Mouse (Mus musculus) olfactory bulb, adult 2 months (tissue): ENCODE measurements around the gene Tatdn3. TPM values are rescaled to one million over a fixed set of nuclear protein-coding genes. Genes with fewer than 3 reads are reported as not detected.

Experiments used
- H3K27ac ChIP-seq: fragments of 200-500 bp; 2 replicates; pipeline ENCODE4 v1.5.1; 2012; ENCODE audit warnings: low read depth, low read length; ENCODE audit not compliant: insufficient read depth
- H3K4me1 ChIP-seq: fragments of 200-500 bp; 2 replicates; pipeline ENCODE4 v1.6.1; 2012; ENCODE audit warnings: low read length; ENCODE audit not compliant: control insufficient read depth, insufficient read depth
- H3K4me3 ChIP-seq: fragments of 200-500 bp; 2 replicates; pipeline ENCODE4 v1.5.1; 2012; ENCODE audit warnings: mild to moderate bottlenecking, low read depth, low read length, moderate library complexity; ENCODE audit not compliant: insufficient read depth
- CTCF ChIP-seq: fragments of 200-500 bp; IDR thresholded peaks from 2 replicates; pipeline ENCODE4 v1.5.1; 2012; ENCODE audit warnings: low read depth, mild to moderate bottlenecking, low read length, moderate library complexity; ENCODE audit not compliant: insufficient read depth
- POLR2A ChIP-seq: fragments of 200-500 bp; IDR thresholded peaks from 2 replicates; pipeline ENCODE4 v1.6.1; 2012; ENCODE audit warnings: mild to moderate bottlenecking, low read depth, low read length, moderate library complexity; ENCODE audit not compliant: insufficient read depth
- WGBS: fragments of 180-500 bp; shearing (Covaris S2); methylation state at CpG from one replicate; pipeline ENCODE4 v1.1.7; 2018; 5-methylcytosine and 5-hydroxymethylcytosine counted together
- polyA plus RNA-seq: library from polyadenylated mRNA; stranded (reverse); fragments of >200 nt; gene quantifications from 2 replicates; pipeline ENCODE4 v1.2.4, GENCODE M21; 2012; ENCODE audit warnings: low replicate concordance; ENCODE audit not compliant: missing spikeins, insufficient read depth, insufficient read length

Tatdn3 gene
- polyA plus RNA-seq, 1 experiment: not detected

GRCm38 (mm10) chr1:191097802-191098747 is 35.3 kb upstream of the Tatdn3 start, which contains the start of gene Batf3:
Batf3 (plus strand) TSS chr1:191097847.
- H3K4me3 ChIP-seq: peak within 1 kb of the TSS; percentile 45
- H3K4me1 ChIP-seq: peaks cover 34% of the 10 kb centered on the region
- TF ChIP-seq CTCF (peak; percentile 34), POLR2A (no peak)
- no peak within 1 kb of the TSS for H3K27ac ChIP-seq
- WGBS: 1% methylated on average over 91 of the region's 95 CpGs

- H3K4me3 ChIP-seq: no peak overlapping the region
- 71% methylated on average over 14 of the region's 14 CpGs for WGBS
- no peak for TF ChIP-seq CTCF
- TF ChIP-seq POLR2A: no peak
- peaks cover 31% of the 10 kb centered on the region for H3K4me1 ChIP-seq
- H3K27ac ChIP-seq: no peak overlapping the region
Measured at GRCm38 (mm10) chr1:191096871-191097681, 34.3 kb upstream of the Tatdn3 start.

GRCm38 (mm10) chr1:191095019-191095418 is 32.3 kb upstream of the Tatdn3 start:
- TF ChIP-seq POLR2A: no peak
- TF ChIP-seq CTCF: peak; percentile 24; the same call in 1 of the 2 replicates
- H3K4me1 ChIP-seq: peaks cover 23% of the 10 kb centered on the region
- H3K4me3 ChIP-seq: no peak overlapping the region
- 82% methylated on average over 9 of the region's 9 CpGs for WGBS
- no peak overlapping the region for H3K27ac ChIP-seq

- H3K4me1 ChIP-seq: peaks cover 21% of the 10 kb centered on the region
- H3K27ac ChIP-seq: 0 out of 2 replicates have a peak overlapping the region, but pooled peaks have one; percentile 8
- TF ChIP-seq POLR2A: no peak
- no peak for TF ChIP-seq CTCF
- H3K4me3 ChIP-seq: no peak overlapping the region
- 35% methylated on average over 5 of the region's 5 CpGs for WGBS
Measured at GRCm38 (mm10) chr1:191093578-191093977, 30.8 kb upstream of the Tatdn3 start.

GRCm38 (mm10) chr1:191092050-191092449 is 29.3 kb upstream of the Tatdn3 start:
- WGBS: 76% methylated on average over 8 of the region's 8 CpGs
- H3K27ac ChIP-seq: no peak overlapping the region
- H3K4me1 ChIP-seq: peaks cover 14% of the 10 kb centered on the region
- no peak overlapping the region for H3K4me3 ChIP-seq
- TF ChIP-seq CTCF: no peak
- TF ChIP-seq POLR2A: no peak

- 90% methylated on average over 6 of the region's 6 CpGs for WGBS
- peaks cover 13% of the 10 kb centered on the region for H3K4me1 ChIP-seq
- no peak overlapping the region for H3K4me3 ChIP-seq
- H3K27ac ChIP-seq: no peak overlapping the region
- TF ChIP-seq CTCF (no peak), POLR2A (no peak)
Measured at GRCm38 (mm10) chr1:191089355-191089754, 26.6 kb upstream of the Tatdn3 start.

- WGBS: 92% methylated on average over 5 of the region's 5 CpGs
- H3K4me3 ChIP-seq: no peak overlapping the region
- no peak for TF ChIP-seq CTCF
- no peak for TF ChIP-seq POLR2A
Measured at GRCm38 (mm10) chr1:191087955-191088354, 25.2 kb upstream of the Tatdn3 start.

GRCm38 (mm10) chr1:191086960-191087359 is 24.2 kb upstream of the Tatdn3 start:
- Histone ChIP-seq H3K27ac (no peak overlapping the region), H3K4me1 (no peaks in the 10 kb centered on the region), H3K4me3 (no peak overlapping the region)
- WGBS: 82% methylated on average over 8 of the region's 8 CpGs
- no peak for TF ChIP-seq CTCF
- TF ChIP-seq POLR2A: no peak

More at GRCm38 (mm10) chr1:191087955-191088354, 25.2 kb upstream of the Tatdn3 start:
- 0 out of 2 replicates have a peak, but pooled peaks cover 6% of the 10 kb centered on the region for H3K4me1 ChIP-seq
- H3K27ac ChIP-seq: no peak overlapping the region
